Mouse (Mus musculus): Measurements from ENCODE around the gene Gp1bb. TPM values are rescaled to one million over a fixed set of nuclear protein-coding genes. Genes with fewer than 3 reads are reported as not detected.

Gene Gp1bb
- polyA plus RNA-seq, 1 experiment from 2014 or later: 9.5 TPM

DNA sequence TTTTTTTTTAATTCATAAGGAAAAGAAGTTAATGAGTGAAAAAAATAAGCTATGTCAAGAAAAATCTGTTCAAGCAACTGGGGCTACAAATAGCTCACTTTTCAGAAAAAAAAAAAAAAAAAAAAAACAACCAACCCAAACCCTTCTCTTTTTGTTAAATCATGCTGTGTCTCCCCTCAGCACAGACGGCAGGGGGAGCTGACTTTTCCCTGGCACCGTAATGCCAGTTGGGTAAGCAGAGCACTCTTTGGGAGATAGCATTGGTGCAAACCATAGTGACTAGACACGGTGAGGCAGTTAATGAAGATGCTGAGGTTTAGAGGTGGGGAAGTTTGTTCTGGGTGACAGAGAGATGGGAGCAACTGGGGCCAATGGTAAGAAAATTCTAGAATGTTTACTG, 9.9 kb upstream of the Gp1bb start:
- no peaks in the 10 kb centered on the region for H3K9me3 ChIP-seq (ENCODE audit: control insufficient read depth, low read length)
- WGBS: 61% methylated on average over 3 of the region's 3 CpGs
- peaks cover 16% of the 10 kb centered on the region for H3K4me1 ChIP-seq (replicated peaks; ENCODE audit: control insufficient read depth, insufficient read depth, low read length)
- H3K27me3 ChIP-seq (ENCODE audit: control insufficient read depth, insufficient read depth, low read length): peaks cover 9% of the 10 kb centered on the region
- no peak overlapping the region for H3K27ac ChIP-seq (ENCODE audit: low read depth, low read length)
- H3K9ac ChIP-seq (ENCODE audit: low read depth, low read length): no peak overlapping the region
- ATAC-seq (ENCODE audit: low FRiP score) (no peak), DNase-seq (ENCODE audit: low spot score) (no peak)
- H3K36me3 ChIP-seq (ENCODE audit: control insufficient read depth, insufficient read depth, low read length): no peaks in the 10 kb centered on the region
- no peak overlapping the region for H3K4me3 ChIP-seq (ENCODE audit: low read depth, low read length)
- no peak overlapping the region for H3K4me2 ChIP-seq (replicated peaks; ENCODE audit: low read depth, low read length)

DNA sequence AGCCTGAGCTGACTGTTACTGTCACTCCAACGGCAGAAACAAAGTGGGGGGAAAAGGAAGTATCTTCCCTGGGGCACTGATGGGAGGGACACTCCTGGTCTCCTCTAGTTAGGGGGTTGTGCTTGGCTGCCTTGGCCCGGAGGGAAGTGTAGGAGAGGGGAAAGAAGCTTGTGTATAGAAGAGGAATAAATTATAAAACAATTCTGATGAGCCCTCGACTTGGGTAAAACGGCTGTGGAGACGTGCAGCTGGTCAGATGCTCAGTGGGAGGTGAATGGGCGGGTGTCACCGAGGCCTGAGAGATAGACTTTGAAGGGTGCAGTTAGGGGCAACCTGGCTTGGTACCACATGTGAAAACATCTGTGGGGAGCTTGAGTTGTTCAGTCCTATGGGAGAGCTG, 8.9 kb upstream of the Gp1bb start:
- DNase-seq (ENCODE audit: low spot score): no peak
- Histone ChIP-seq H3K4me2 (replicated peaks; ENCODE audit: low read depth, low read length) (no peak overlapping the region), H3K4me1 (replicated peaks; ENCODE audit: control insufficient read depth, insufficient read depth, low read length) (peaks cover 23% of the 10 kb centered on the region), H3K9ac (ENCODE audit: low read depth, low read length) (no peak overlapping the region), H3K27ac (ENCODE audit: low read depth, low read length) (no peak overlapping the region), H3K27me3 (ENCODE audit: control insufficient read depth, insufficient read depth, low read length) (peaks cover 15% of the 10 kb centered on the region), H3K36me3 (ENCODE audit: control insufficient read depth, insufficient read depth, low read length) (no peaks in the 10 kb centered on the region), H3K9me3 (ENCODE audit: control insufficient read depth, low read length) (no peaks in the 10 kb centered on the region), H3K4me3 (ENCODE audit: low read depth, low read length) (no peak overlapping the region)
- no peak for ATAC-seq (ENCODE audit: low FRiP score)
- WGBS: 67% methylated on average over 7 of the region's 7 CpGs

DNA sequence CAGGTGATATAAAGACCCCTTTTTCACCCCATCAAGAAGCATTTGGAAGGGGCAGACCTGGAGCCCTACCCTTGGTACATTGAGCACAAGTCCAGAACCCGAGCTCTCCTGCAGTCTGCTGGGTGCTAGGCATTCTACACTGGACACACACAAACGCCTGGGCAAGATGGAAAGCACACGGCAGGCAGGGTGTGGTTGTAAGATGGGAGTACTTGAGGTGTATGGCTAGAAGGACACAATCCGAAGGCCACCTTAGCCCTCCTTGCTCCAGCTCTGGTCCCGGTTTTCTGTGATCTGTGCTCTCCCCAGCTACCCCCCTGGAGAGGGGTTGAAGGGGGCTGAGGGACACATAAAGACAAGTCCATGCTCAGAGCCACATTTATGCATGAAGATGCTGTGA, 8.1 kb upstream of the Gp1bb start:
- peaks cover 26% of the 10 kb centered on the region for H3K4me1 ChIP-seq (replicated peaks; ENCODE audit: control insufficient read depth, insufficient read depth, low read length)
- peak overlapping the region; percentile 85; the same call in 1 of the 2 replicates for H3K27ac ChIP-seq (ENCODE audit: low read depth, low read length)
- H3K4me2 ChIP-seq (replicated peaks; ENCODE audit: low read depth, low read length): peak overlapping the region; percentile 87
- H3K27me3 ChIP-seq (ENCODE audit: control insufficient read depth, insufficient read depth, low read length): peaks cover 23% of the 10 kb centered on the region
- no peaks in the 10 kb centered on the region for H3K9me3 ChIP-seq (ENCODE audit: control insufficient read depth, low read length)
- DNase-seq (ENCODE audit: low spot score) (no peak), ATAC-seq (ENCODE audit: low FRiP score) (peak; percentile 3; the same call in 1 of the 2 replicates)
- WGBS: 64% methylated on average over 5 of the region's 5 CpGs
- H3K36me3 ChIP-seq (ENCODE audit: control insufficient read depth, insufficient read depth, low read length): no peaks in the 10 kb centered on the region
- H3K4me3 ChIP-seq (ENCODE audit: low read depth, low read length): peak overlapping the region; percentile 84
- H3K9ac ChIP-seq (ENCODE audit: low read depth, low read length): peak overlapping the region; percentile 90

DNA sequence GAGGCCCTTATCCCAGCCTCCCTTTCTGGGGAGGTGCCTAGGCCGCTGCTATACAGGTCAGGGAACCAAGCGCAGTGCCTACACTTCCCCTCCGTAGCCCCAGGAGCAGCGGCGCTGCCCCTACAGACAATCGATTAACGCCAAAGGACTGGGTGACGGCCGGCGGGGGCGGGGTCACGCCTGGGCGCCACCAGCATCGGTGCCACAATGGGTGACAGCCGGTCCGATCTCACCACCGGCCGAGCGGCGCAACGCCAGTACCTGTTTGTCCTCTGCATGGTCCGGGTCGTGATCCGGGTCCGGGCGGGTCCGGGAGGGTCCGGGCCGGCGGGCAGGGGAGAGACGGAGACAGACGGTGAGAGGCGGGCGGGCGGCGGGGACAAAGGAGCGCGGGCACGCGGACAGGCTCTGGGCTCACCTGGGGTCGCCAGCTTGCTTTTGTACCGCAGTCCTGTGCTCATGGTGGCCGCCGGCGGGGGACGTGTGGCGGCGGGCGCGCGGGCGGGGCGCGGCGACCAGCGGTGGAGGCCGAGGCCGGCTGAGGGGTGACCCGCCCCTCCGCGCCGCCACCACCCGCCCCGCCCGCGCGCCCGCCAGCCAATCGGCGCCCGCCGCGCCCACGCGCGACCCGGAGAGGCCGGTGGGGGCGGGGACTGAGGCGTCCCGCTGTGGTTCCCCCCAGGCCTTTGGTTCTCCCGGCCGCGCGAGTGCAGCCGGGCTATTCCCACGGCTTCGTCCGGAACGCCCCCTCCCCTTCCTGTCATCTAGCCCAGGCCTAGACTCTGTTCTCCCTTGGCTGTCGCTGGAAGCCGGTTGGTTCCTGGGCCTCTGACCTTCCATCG, 7.4 kb upstream of the Gp1bb start, which contains the start of gene Sept5:
Sept5 (minus strand) TSS at position 565 of the 842 bp plus-strand sequence.
- Histone ChIP-seq H3K4me3 (ENCODE audit: low read depth, low read length) (peak within 1 kb of the TSS; percentile 84), H3K9me3 (ENCODE audit: control insufficient read depth, low read length) (no peaks in the 10 kb centered on the region), H3K27me3 (ENCODE audit: control insufficient read depth, insufficient read depth, low read length) (peaks cover 30% of the 10 kb centered on the region), H3K36me3 (ENCODE audit: control insufficient read depth, insufficient read depth, low read length) (no peaks in the 10 kb centered on the region; the same call in 1 of the 2 replicates), H3K4me1 (replicated peaks; ENCODE audit: control insufficient read depth, insufficient read depth, low read length) (peaks cover 26% of the 10 kb centered on the region), H3K9ac (ENCODE audit: low read depth, low read length) (peak within 1 kb of the TSS; percentile 90), H3K4me2 (replicated peaks; ENCODE audit: low read depth, low read length) (peak within 1 kb of the TSS; percentile 87), H3K27ac (ENCODE audit: low read depth, low read length) (peak within 1 kb of the TSS; percentile 85)
- under 1% methylated on average over 46 of the region's 93 CpGs for WGBS
- ATAC-seq (ENCODE audit: low FRiP score): peak; percentile 72
- DNase-seq (ENCODE audit: low spot score): peak; percentile 73

DNA sequence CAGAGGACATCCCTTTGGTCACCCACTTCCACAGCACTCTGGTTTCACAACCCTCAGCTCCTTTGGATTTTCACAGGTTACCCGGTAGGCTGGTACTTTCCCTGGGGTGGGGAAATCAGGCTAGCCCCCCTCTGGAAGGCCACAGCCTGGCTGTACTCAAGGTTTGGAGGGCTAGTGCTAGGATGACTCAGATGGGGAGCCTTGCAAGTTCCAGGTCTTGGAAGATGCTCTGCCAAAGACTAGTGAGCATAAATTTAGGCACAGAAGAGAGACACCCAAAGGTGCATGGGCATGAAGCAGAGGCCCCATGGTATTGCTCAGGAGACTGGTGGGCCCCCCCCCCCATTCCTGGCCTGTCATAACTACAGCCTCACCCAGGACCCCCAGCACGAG, 6.7 kb upstream of the Gp1bb start:
- H3K4me2 ChIP-seq (replicated peaks; ENCODE audit: low read depth, low read length): peak overlapping the region; percentile 87
- DNase-seq (ENCODE audit: low spot score): no peak
- H3K9me3 ChIP-seq (ENCODE audit: control insufficient read depth, low read length): no peaks in the 10 kb centered on the region
- H3K36me3 ChIP-seq (ENCODE audit: control insufficient read depth, insufficient read depth, low read length): no peaks in the 10 kb centered on the region; the same call in 1 of the 2 replicates
- 0 out of 2 replicates have a peak, but pooled peaks have one; percentile 0 for ATAC-seq (ENCODE audit: low FRiP score)
- WGBS: 31% methylated on average over 2 of the region's 2 CpGs
- peaks cover 26% of the 10 kb centered on the region for H3K4me1 ChIP-seq (replicated peaks; ENCODE audit: control insufficient read depth, insufficient read depth, low read length)
- H3K9ac ChIP-seq (ENCODE audit: low read depth, low read length): peak overlapping the region; percentile 90
- peaks cover 36% of the 10 kb centered on the region for H3K27me3 ChIP-seq (ENCODE audit: control insufficient read depth, insufficient read depth, low read length)
- peak overlapping the region; percentile 84 for H3K4me3 ChIP-seq (ENCODE audit: low read depth, low read length)
- peak overlapping the region; percentile 85 for H3K27ac ChIP-seq (ENCODE audit: low read depth, low read length)

DNA sequence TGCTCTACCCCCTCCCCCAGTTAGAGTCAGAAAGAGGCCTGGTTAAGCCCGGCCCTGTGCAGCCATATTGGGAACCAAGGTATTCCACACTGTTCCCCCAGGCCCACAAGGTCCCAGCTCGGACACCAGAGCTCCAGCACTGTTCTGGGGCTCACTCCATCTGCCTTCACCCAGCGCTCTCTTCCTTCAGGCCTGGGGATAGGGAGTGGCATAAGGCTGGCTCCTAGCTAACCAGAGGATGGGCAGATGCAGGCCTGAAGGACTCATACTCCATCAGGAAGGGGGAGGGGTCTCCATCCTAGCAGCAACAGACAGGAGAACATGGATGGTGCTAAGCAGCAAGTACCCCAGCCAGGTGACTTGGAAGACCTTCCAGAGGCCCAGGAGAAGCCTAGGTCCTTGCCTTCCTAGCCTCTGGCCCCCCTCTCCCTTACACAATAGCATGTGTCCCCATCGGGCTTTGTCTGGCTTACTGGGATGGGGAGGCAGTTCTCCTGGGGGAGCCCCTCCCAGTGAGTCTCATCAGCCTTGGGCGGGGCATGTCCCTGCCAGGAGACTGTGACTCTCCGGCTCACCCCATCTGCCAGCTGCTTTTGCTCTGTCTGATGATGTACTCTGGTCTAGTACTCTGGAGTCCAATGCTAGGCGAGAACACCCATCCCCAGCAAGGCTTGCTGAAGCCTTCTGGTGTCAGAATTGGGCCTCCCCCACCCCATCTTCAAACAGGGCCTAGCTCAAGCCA, 6.2 kb upstream of the Gp1bb start:
- Histone ChIP-seq H3K27ac (ENCODE audit: low read depth, low read length) (peak overlapping the region; percentile 85; the same call in 1 of the 2 replicates), H3K27me3 (ENCODE audit: control insufficient read depth, insufficient read depth, low read length) (peaks cover 42% of the 10 kb centered on the region), H3K4me1 (replicated peaks; ENCODE audit: control insufficient read depth, insufficient read depth, low read length) (peaks cover 26% of the 10 kb centered on the region), H3K9ac (ENCODE audit: low read depth, low read length) (peak overlapping the region; percentile 90), H3K4me2 (replicated peaks; ENCODE audit: low read depth, low read length) (peak overlapping the region; percentile 87), H3K4me3 (ENCODE audit: low read depth, low read length) (peak overlapping the region; percentile 84), H3K9me3 (ENCODE audit: control insufficient read depth, low read length) (no peaks in the 10 kb centered on the region), H3K36me3 (ENCODE audit: control insufficient read depth, insufficient read depth, low read length) (no peaks in the 10 kb centered on the region; the same call in 1 of the 2 replicates)
- WGBS: 64% methylated on average over 7 of the region's 7 CpGs
- ATAC-seq (ENCODE audit: low FRiP score) (0 out of 2 replicates have a peak, but pooled peaks have one; percentile 9), DNase-seq (ENCODE audit: low spot score) (no peak)

DNA sequence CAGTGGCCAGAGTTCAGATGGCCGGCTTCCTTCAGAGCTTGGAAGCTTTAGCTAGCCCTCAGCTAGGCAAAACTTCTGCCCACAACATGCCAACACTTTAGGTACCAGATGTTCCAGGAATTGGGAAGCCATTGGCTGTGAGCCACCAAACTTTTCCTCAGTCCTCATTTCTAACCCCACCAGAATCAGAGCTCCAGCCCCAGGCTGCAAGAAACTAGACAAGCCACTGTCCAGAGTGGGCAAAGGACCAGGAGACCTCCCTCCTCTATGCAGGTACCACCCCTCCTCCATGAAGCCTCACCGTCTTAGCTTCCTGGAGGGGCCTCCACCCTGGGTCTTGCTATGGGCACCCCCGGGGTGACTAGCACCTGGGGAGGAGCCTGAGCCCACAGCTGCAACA, 5.0 kb upstream of the Gp1bb start:
- peak overlapping the region; percentile 87 for H3K4me2 ChIP-seq (replicated peaks; ENCODE audit: low read depth, low read length)

DNA sequence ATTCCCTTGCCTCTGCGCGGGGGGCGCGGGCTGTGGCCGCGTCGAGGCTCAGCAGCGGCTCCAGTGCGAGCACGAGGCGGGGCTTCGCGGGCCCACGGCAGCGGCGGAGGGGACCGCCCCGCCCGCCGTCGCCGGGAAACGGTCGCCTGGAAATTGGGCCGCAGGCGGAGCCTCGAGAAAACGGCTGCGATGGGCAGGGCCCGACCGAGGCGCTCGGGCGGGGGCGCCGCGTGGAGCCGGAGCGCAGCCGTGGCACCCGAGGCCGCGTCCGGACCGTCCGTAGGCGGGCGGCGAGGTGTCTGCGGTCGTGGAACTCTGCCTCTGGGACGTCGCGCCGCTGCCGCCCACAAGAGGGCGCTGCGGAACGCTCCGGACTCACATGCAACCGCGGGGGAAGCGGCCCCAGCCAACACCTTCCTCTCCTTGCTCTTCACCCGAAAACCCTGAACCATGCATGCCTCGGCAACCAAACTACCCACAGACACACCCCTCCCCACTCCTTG, 4.2 kb upstream of the Gp1bb start, which contains the start of gene Gm49601:
Gm49601 (minus strand) TSS at position 52 of the 503 bp plus-strand sequence.
- peak within 1 kb of the TSS; percentile 49; the same call in 1 of the 2 replicates for H3K9ac ChIP-seq (ENCODE audit: low read depth, low read length)
- peaks cover 61% of the 10 kb centered on the region for H3K27me3 ChIP-seq (ENCODE audit: control insufficient read depth, insufficient read depth, low read length)
- DNase-seq (ENCODE audit: low spot score) (peak; percentile 93), ATAC-seq (ENCODE audit: low FRiP score) (peak; percentile 18)
- peaks cover 5% of the 10 kb centered on the region for H3K36me3 ChIP-seq (ENCODE audit: control insufficient read depth, insufficient read depth, low read length)
- no peak within 1 kb of the TSS for H3K27ac ChIP-seq (ENCODE audit: low read depth, low read length)
- no peaks in the 10 kb centered on the region for H3K9me3 ChIP-seq (ENCODE audit: control insufficient read depth, low read length)
- peaks cover 28% of the 10 kb centered on the region for H3K4me1 ChIP-seq (replicated peaks; ENCODE audit: control insufficient read depth, insufficient read depth, low read length)
- peak within 1 kb of the TSS; percentile 87 for H3K4me2 ChIP-seq (replicated peaks; ENCODE audit: low read depth, low read length)
- under 1% methylated on average over 54 of the region's 65 CpGs for WGBS
- peak within 1 kb of the TSS; percentile 43 for H3K4me3 ChIP-seq (ENCODE audit: low read depth, low read length)

More for the DNA sequence above, 5.0 kb upstream of the Gp1bb start:
- peaks cover 54% of the 10 kb centered on the region for H3K27me3 ChIP-seq (ENCODE audit: control insufficient read depth, insufficient read depth, low read length)
- H3K4me3 ChIP-seq (ENCODE audit: low read depth, low read length): peak overlapping the region; percentile 43
- no peak overlapping the region; the same call in 1 of the 2 replicates for H3K9ac ChIP-seq (ENCODE audit: low read depth, low read length)
- ATAC-seq (ENCODE audit: low FRiP score) (no peak), DNase-seq (ENCODE audit: low spot score) (no peak)
- H3K36me3 ChIP-seq (ENCODE audit: control insufficient read depth, insufficient read depth, low read length): peaks cover 5% of the 10 kb centered on the region
- no peak overlapping the region for H3K27ac ChIP-seq (ENCODE audit: low read depth, low read length)
- 43% methylated on average over 3 of the region's 3 CpGs for WGBS
- peaks cover 27% of the 10 kb centered on the region for H3K4me1 ChIP-seq (replicated peaks; ENCODE audit: control insufficient read depth, insufficient read depth, low read length)
- no peaks in the 10 kb centered on the region for H3K9me3 ChIP-seq (ENCODE audit: control insufficient read depth, low read length)
